Mouse (Mus musculus) neural tube, embryonic 11.5 days (tissue): ENCODE data around the gene Inafm2. TPM values are rescaled to one million over a fixed set of nuclear protein-coding genes. Genes with fewer than 3 reads are reported as not detected.
A peak's percentile ranks its signal among the peaks of the same experiment; 100 is the strongest.

Experiments used
- ATAC-seq: fragments of 200-750 bp; cut with Nextera tagmentation; 2 replicates; pipeline ENCODE4 v1.8.0; 2017; ENCODE audit warnings: moderate number of reproducible peaks, mild to moderate bottlenecking, moderate TSS enrichment, moderate library complexity; ENCODE audit not compliant: insufficient read depth, low FRiP score, low TSS enrichment
- DNase-seq: peaks from one replicate; pipeline ENCODE4 v3.0.0-alpha.2; 2015; ENCODE audit warnings: low spot score
- H3K27ac ChIP-seq: fragments of 300-500 bp; sonication (generic); 2 replicates; pipeline ENCODE4 v1.5.1; 2014; ENCODE audit warnings: low read depth, mild to moderate bottlenecking, low read length
- H3K27me3 ChIP-seq: fragments of 300-500 bp; sonication (generic); 2 replicates; pipeline ENCODE4 v1.6.1; 2014; ENCODE audit warnings: mild to moderate bottlenecking, low read length, mixed read lengths; ENCODE audit not compliant: control insufficient read depth, insufficient read depth
- H3K36me3 ChIP-seq: fragments of 300-500 bp; sonication (generic); 2 replicates; pipeline ENCODE4 v1.6.1; 2014; ENCODE audit warnings: mild to moderate bottlenecking, low read length, moderate library complexity, mixed read lengths; ENCODE audit not compliant: control insufficient read depth, insufficient read depth
- H3K4me1 ChIP-seq: fragments of 300-500 bp; sonication (generic); 2 replicates; pipeline ENCODE4 v1.6.1; 2014; ENCODE audit warnings: low read length, mixed read lengths; ENCODE audit not compliant: control insufficient read depth, insufficient read depth
- H3K4me2 ChIP-seq: fragments of 300-500 bp; sonication (generic); 2 replicates; pipeline ENCODE4 v1.6.1; 2014; ENCODE audit warnings: low read depth, mild to moderate bottlenecking, moderate library complexity
- H3K4me3 ChIP-seq: fragments of 300-500 bp; sonication (generic); 2 replicates; pipeline ENCODE4 v1.5.1; 2014; ENCODE audit warnings: low read depth, low read length
- H3K9ac ChIP-seq: fragments of 300-500 bp; sonication (generic); 2 replicates; pipeline ENCODE4 v1.6.1; 2014; ENCODE audit warnings: mild to moderate bottlenecking, low read length
- H3K9me3 ChIP-seq: fragments of 300-500 bp; sonication (generic); 2 replicates; pipeline ENCODE4 v1.6.1; 2016; ENCODE audit warnings: low read length; ENCODE audit not compliant: control insufficient read depth
- WGBS: fragments of 180-500 bp; shearing (Covaris S2); extraction: QIAGEN DNeasy Blood & Tissue Kit; methylation state at CpG from one replicate; pipeline ENCODE4 v1.1.7; 2014; 5-methylcytosine and 5-hydroxymethylcytosine counted together
- polyA plus RNA-seq: library from polyadenylated mRNA; unstranded; fragments of >200 nt; fragmentation: Nextera tagmentation; extraction: Ambion mirVana; gene quantifications from 2 replicates; pipeline ENCODE4 v1.2.1, GENCODE M21; 2014

Inafm2 gene
- polyA plus RNA-seq, 1 experiment from 2014 or later = 29.2 TPM

GRCm38 (mm10) chr2:118730622-118730915 is 15.0 kb upstream of the Inafm2 start:
- no peak overlapping the region for H3K27ac ChIP-seq
- H3K4me3 ChIP-seq = no peak overlapping the region
- H3K36me3 ChIP-seq = no peaks in the 10 kb centered on the region
- ATAC-seq = no peak
- H3K27me3 ChIP-seq = peaks cover 12% of the 10 kb centered on the region; the same call in 1 of the 2 replicates
- no peak overlapping the region for H3K4me2 ChIP-seq
- WGBS = 5% methylated on average over 3 of the region's 3 CpGs
- DNase-seq = peak; percentile 51
- peaks cover 3% of the 10 kb centered on the region; the same call in 1 of the 2 replicates for H3K4me1 ChIP-seq
- H3K9me3 ChIP-seq = no peaks in the 10 kb centered on the region
- no peak overlapping the region for H3K9ac ChIP-seq

- H3K9me3 ChIP-seq = no peaks in the 10 kb centered on the region
- 79% methylated on average over 5 of the region's 5 CpGs for WGBS
- peaks cover 3% of the 10 kb centered on the region; the same call in 1 of the 2 replicates for H3K4me1 ChIP-seq
- H3K4me2 ChIP-seq = no peak overlapping the region
- H3K27ac ChIP-seq = no peak overlapping the region
- no peak for DNase-seq
- H3K9ac ChIP-seq = no peak overlapping the region
- peaks cover 12% of the 10 kb centered on the region; the same call in 1 of the 2 replicates for H3K27me3 ChIP-seq
- no peak for ATAC-seq
- H3K4me3 ChIP-seq = no peak overlapping the region
- H3K36me3 ChIP-seq = no peaks in the 10 kb centered on the region
These were observed 13.6 kb upstream of the Inafm2 start for GRCm38 (mm10) chr2:118731981-118732380.

GRCm38 (mm10) chr2:118733341-118733740 is 12.2 kb upstream of the Inafm2 start:
- no peaks in the 10 kb centered on the region for H3K36me3 ChIP-seq
- no peaks in the 10 kb centered on the region for H3K9me3 ChIP-seq
- peaks cover 10% of the 10 kb centered on the region; the same call in 1 of the 2 replicates for H3K27me3 ChIP-seq
- ATAC-seq (no peak), DNase-seq (no peak)
- no peak overlapping the region for H3K27ac ChIP-seq
- H3K9ac ChIP-seq = no peak overlapping the region
- H3K4me3 ChIP-seq = no peak overlapping the region
- H3K4me2 ChIP-seq = no peak overlapping the region
- WGBS = 67% methylated on average over 5 of the region's 5 CpGs
- H3K4me1 ChIP-seq = peaks cover under 1% of the 10 kb centered on the region; the same call in 1 of the 2 replicates

GRCm38 (mm10) chr2:118740341-118740740 is 5.2 kb upstream of the Inafm2 start:
- Histone ChIP-seq H3K4me3 (no peak overlapping the region), H3K4me1 (peaks cover 9% of the 10 kb centered on the region), H3K9me3 (no peaks in the 10 kb centered on the region), H3K27me3 (peaks cover 8% of the 10 kb centered on the region), H3K36me3 (no peaks in the 10 kb centered on the region), H3K9ac (no peak overlapping the region), H3K27ac (no peak overlapping the region), H3K4me2 (no peak overlapping the region)
- 73% methylated on average over 3 of the region's 3 CpGs for WGBS
- DNase-seq (no peak), ATAC-seq (no peak)

- Histone ChIP-seq H3K4me3 (no peak overlapping the region), H3K4me2 (no peak overlapping the region), H3K27ac (no peak overlapping the region), H3K4me1 (peaks cover 9% of the 10 kb centered on the region), H3K27me3 (peaks cover 8% of the 10 kb centered on the region), H3K9ac (no peak overlapping the region), H3K9me3 (no peaks in the 10 kb centered on the region), H3K36me3 (no peaks in the 10 kb centered on the region)
- ATAC-seq (no peak), DNase-seq (no peak)
- 73% methylated on average over 9 of the region's 9 CpGs for WGBS
These were observed 4.4 kb upstream of the Inafm2 start for GRCm38 (mm10) chr2:118741183-118741582.

- Histone ChIP-seq H3K36me3 (no peaks in the 10 kb centered on the region), H3K9me3 (no peaks in the 10 kb centered on the region), H3K9ac (no peak overlapping the region), H3K4me2 (no peak overlapping the region), H3K4me1 (peaks cover 22% of the 10 kb centered on the region), H3K4me3 (no peak overlapping the region), H3K27ac (no peak overlapping the region), H3K27me3 (peaks cover 8% of the 10 kb centered on the region)
- 25% methylated on average over 8 of the region's 8 CpGs for WGBS
- ATAC-seq (no peak), DNase-seq (peak; percentile 50)
These were observed 2.2 kb upstream of the Inafm2 start for GRCm38 (mm10) chr2:118743261-118743943.

- Histone ChIP-seq H3K4me2 (peak overlapping the region; percentile 97; the same call in 1 of the 2 replicates), H3K9me3 (no peaks in the 10 kb centered on the region), H3K27me3 (peaks cover 8% of the 10 kb centered on the region), H3K4me1 (peaks cover 24% of the 10 kb centered on the region), H3K4me3 (no peak overlapping the region), H3K36me3 (no peaks in the 10 kb centered on the region; the same call in 1 of the 2 replicates), H3K27ac (no peak overlapping the region), H3K9ac (no peak overlapping the region)
- 4% methylated on average over 7 of the region's 7 CpGs for WGBS
- DNase-seq = no peak
- ATAC-seq = no peak
These were observed 937 bp upstream of the Inafm2 start for GRCm38 (mm10) chr2:118744621-118745020.

- ATAC-seq = peak; percentile 64
- WGBS = under 1% methylated on average over 87 of the region's 113 CpGs
- Histone ChIP-seq H3K36me3 (no peaks in the 10 kb centered on the region; the same call in 1 of the 2 replicates), H3K9me3 (no peaks in the 10 kb centered on the region), H3K27ac (peak overlapping the region; percentile 49; the same call in 1 of the 2 replicates), H3K4me2 (peak overlapping the region; percentile 97), H3K4me1 (peaks cover 24% of the 10 kb centered on the region), H3K9ac (peak overlapping the region; percentile 90), H3K4me3 (peak overlapping the region; percentile 92), H3K27me3 (peaks cover 8% of the 10 kb centered on the region)
- DNase-seq = peak; percentile 56
These were observed 650 bp downstream of the Inafm2 start for GRCm38 (mm10) chr2:118745915-118746901.
